Comparison of ENCODE assay signal across 16 mouse cellular contexts in the genomic region with DNA sequence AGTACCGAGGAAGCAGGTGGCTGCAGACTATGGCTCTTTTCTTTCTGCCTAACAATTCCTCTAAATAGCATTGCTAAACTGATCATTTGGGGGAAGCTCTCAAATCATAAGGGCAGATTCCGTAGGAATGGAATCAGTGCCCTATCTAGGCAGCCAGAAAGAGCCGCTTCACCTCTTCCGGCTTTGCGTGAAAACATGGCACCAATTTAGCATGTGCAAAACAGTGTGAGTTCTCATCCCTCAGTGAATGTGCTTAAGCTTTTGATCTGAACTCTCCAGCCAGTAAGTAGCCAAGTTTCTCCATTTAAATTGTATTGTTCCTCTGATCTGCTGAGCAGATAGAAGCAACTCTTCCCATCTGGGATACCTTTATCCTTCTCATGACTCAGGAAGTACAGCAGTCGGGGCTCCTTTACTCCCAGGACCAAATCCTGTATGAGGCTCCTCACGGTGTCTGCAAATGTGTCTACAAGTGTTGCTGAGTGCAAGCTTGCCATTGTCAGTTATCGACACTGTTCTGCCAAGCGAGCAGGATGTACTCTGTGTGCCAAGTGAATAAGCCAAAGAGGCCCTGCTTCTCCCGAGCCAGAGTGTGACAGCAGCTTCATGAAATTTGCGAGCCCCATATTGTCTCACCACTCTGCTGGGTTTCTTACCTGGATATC.
DNase-seq lines count a peak whose midpoint lies in the region; ATAC-seq and TF ChIP-seq lines count a peak whose summit lies in the region.
"Had no signal": no experiment of that assay in that cellular context is flagged by ENCODE, and none has a peak within 500 bp of the region (broad histone marks: within the 10 kb centered on the region; RNA-seq: fewer than 3 reads in every experiment).

No protein-coding gene starts in this region.

- no peak for TF ChIP-seq POLR2A in cerebellum, adult 2 months (IDR thresholded peaks at IDR 0.05; ENCODE audit: borderline replicate concordance, insufficient read depth, low read length)

- no peak overlapping the region for H3K4me2 ChIP-seq in forebrain, embryonic 15.5 days (replicated peaks)
- no peak overlapping the region for H3K4me2 ChIP-seq in forebrain, embryonic 11.5 days (ENCODE audit: low read depth, low read length, severe bottlenecking)
- H3K4me2 ChIP-seq: neural tube, embryonic 13.5 days had no signal

- H3K9ac ChIP-seq in forebrain, embryonic 15.5 days (replicated peaks): no peak overlapping the region
- no peak overlapping the region for H3K9ac ChIP-seq in forebrain, embryonic 11.5 days (ENCODE audit: low read length)
- H3K9ac ChIP-seq: liver, embryonic 14.5 days; neural tube, embryonic 13.5 days had no signal

- no peaks in the 10 kb centered on the region for H3K9me3 ChIP-seq in forebrain, embryonic 15.5 days
- H3K9me3 ChIP-seq in forebrain, embryonic 11.5 days (ENCODE audit: control insufficient read depth, low read length): no peaks in the 10 kb centered on the region
- H3K9me3 ChIP-seq: heart, embryonic 10.5 days; megakaryocyte, embryonic 14.5 days; neural tube, embryonic 13.5 days had no signal

- TF ChIP-seq CTCF in cerebellum, adult 2 months (IDR thresholded peaks at IDR 0.05; ENCODE audit: borderline replicate concordance, insufficient read depth, low read depth, low read length): no peak
- TF ChIP-seq CTCF in layer of hippocampus, adult 2 months (conservative IDR thresholded peaks at IDR 0.05): no peak

- 65% methylated on average over 11 of the region's 11 CpGs for WGBS in forebrain, embryonic 15.5 days
- 92% methylated on average over 11 of the region's 11 CpGs for WGBS in forebrain, embryonic 11.5 days
- WGBS in cerebellum, adult 2 months: 8% methylated on average over 11 of the region's 11 CpGs

- H3K4me3 ChIP-seq in forebrain, embryonic 15.5 days: no peak overlapping the region
- H3K4me3 ChIP-seq in forebrain, embryonic 11.5 days (ENCODE audit: low read depth, low read length): no peak overlapping the region
- no peak overlapping the region for H3K4me3 ChIP-seq in cerebellum, adult 2 months (replicated peaks; ENCODE audit: insufficient read depth, low read depth, low read length)
- H3K4me3 ChIP-seq in layer of hippocampus, adult 2 months: peak overlapping the region; percentile 16; the same call in 1 of the 2 replicates
- H3K4me3 ChIP-seq: heart, embryonic 10.5 days; megakaryocyte, embryonic 14.5 days; neural tube, embryonic 13.5 days had no signal

- peaks cover 8% of the 10 kb centered on the region for H3K4me1 ChIP-seq in forebrain, embryonic 15.5 days
- H3K4me1 ChIP-seq in forebrain, embryonic 11.5 days (replicated peaks; ENCODE audit: control insufficient read depth, insufficient read depth, low read length): no peaks in the 10 kb centered on the region
- peaks cover 4% of the 10 kb centered on the region; the same call in 1 of the 2 replicates for H3K4me1 ChIP-seq in cerebellum, adult 2 months (ENCODE audit: control insufficient read depth, insufficient read depth, low read length)
- H3K4me1 ChIP-seq: heart, embryonic 10.5 days; megakaryocyte, embryonic 14.5 days; neural tube, embryonic 13.5 days had no signal

- no peaks in the 10 kb centered on the region for H3K27me3 ChIP-seq in forebrain, embryonic 15.5 days
- H3K27me3 ChIP-seq in forebrain, embryonic 11.5 days (ENCODE audit: control insufficient read depth, insufficient read depth, low read length): no peaks in the 10 kb centered on the region
- no peaks in the 10 kb centered on the region for H3K27me3 ChIP-seq in cerebellum, adult 2 months (ENCODE audit: control insufficient read depth, insufficient read depth, low read length)
- H3K27me3 ChIP-seq: megakaryocyte, embryonic 14.5 days; neural tube, embryonic 13.5 days had no signal

- ATAC-seq in forebrain, embryonic 15.5 days (replicated peaks): peak; percentile 89
- ATAC-seq in forebrain, embryonic 11.5 days (replicated peaks; ENCODE audit: low FRiP score): no peak
- no peak for ATAC-seq in megakaryocyte-erythroid progenitor cell, adult 5-6 weeks (replicated peaks; ENCODE audit: low FRiP score, low TSS enrichment, poor library complexity, severe bottlenecking)
- ATAC-seq: inflammation-experienced regulatory T-cells, adult 6 months had no signal

- H3K36me3 ChIP-seq in forebrain, embryonic 15.5 days: no peaks in the 10 kb centered on the region
- H3K36me3 ChIP-seq in forebrain, embryonic 11.5 days (ENCODE audit: control insufficient read depth, insufficient read depth, low read length): no peaks in the 10 kb centered on the region
- H3K36me3 ChIP-seq: G1E; heart, embryonic 10.5 days; neural tube, embryonic 13.5 days had no signal

- no peak overlapping the region for H3K27ac ChIP-seq in forebrain, embryonic 15.5 days (replicated peaks)
- no peak overlapping the region for H3K27ac ChIP-seq in forebrain, embryonic 11.5 days (ENCODE audit: low read depth, low read length)
- peak overlapping the region; percentile 28; the same call in 1 of the 2 replicates for H3K27ac ChIP-seq in cerebellum, adult 2 months (ENCODE audit: insufficient read depth, low read length)
- H3K27ac ChIP-seq in layer of hippocampus, adult 2 months: peak overlapping the region; percentile 78
- H3K27ac ChIP-seq: heart, embryonic 10.5 days; liver, embryonic 14.5 days; neural tube, embryonic 13.5 days had no signal

- DNase-seq in forebrain, embryonic 11.5 days (ENCODE audit: low spot score): no peak
- peak; percentile 76 to 90 for DNase-seq in cerebellum, adult 2 months
- peak; percentile 29 to 45 for DNase-seq in layer of hippocampus, adult 2 months (ENCODE audit: low spot score in 2 of 2)
- DNase-seq in right cerebral cortex, adult 18-20 months: peak; percentile 26
- DNase-seq in urinary bladder, postnatal 25 days (ENCODE audit: low spot score): no peak
- no peak for DNase-seq in lung, postnatal 4 days
- DNase-seq: adrenal gland, adult 8-10 months; spleen, adult 18-20 months had no signal

Comparison
In these comparisons a context has a peak if more than half of its experiments do, and no peak if none do; other contexts are left out.
1. H3K27ac ChIP-seq: peak in cerebellum, adult 2 months (single experiment) and layer of hippocampus, adult 2 months (single experiment); none in forebrain, embryonic 15.5 days (single experiment) and forebrain, embryonic 11.5 days (single experiment).
2. DNase-seq: peak in cerebellum, adult 2 months (2 of 2), layer of hippocampus, adult 2 months (2 of 2) and right cerebral cortex, adult 18-20 months (single experiment); none in forebrain, embryonic 11.5 days (single experiment), urinary bladder, postnatal 25 days (single experiment) and lung, postnatal 4 days (0 of 2).